Mouse (Mus musculus): ENCODE results near the gene Coro6. TPM values are rescaled to one million over a fixed set of nuclear protein-coding genes. Genes with fewer than 3 reads are reported as not detected.

The Coro6 gene
- polyA plus RNA-seq, 1 experiment, result 0.42 TPM

DNA sequence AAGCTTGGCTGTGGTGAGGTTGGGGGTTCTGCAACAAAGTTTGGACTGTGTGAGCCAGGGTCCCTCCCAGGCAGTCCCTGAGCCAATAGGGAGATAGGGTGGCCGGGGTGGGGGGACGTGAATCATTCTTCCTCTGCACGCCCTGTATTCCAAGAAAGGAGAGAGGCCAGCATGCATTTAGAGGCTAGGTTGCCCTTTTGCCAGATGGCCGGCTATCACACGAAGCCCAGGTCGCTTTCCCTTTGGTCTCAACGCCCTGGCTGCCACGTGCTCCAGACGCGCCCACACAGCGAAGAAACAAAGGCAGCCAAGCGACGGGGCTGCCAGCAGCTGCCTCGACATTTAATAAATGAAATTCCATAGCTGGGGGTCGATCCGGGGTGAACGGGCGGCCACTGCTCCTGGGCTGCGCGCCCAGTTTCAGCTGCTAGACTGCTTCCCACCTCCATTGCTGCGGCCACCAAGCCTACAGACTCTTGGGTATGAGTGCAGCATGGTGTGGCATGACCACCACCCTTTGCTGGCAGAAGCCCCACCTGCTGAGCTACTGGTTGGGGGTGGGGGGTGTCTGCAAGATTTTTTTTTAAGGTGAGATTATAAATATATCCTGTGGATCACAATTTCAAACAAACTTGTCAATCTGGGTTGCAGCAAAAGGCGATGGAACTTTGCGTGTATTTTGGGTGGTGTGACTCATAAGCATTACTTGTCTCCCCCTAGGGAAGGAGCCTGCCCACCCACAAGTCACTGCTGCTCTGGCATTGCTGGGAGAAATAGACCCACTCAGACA, 29.5 kb downstream of the Coro6 start:
- no peak for DNase-seq (ENCODE audit: low read depth, low spot score)
- WGBS, result 1% methylated on average over 23 of the region's 23 CpGs

DNA sequence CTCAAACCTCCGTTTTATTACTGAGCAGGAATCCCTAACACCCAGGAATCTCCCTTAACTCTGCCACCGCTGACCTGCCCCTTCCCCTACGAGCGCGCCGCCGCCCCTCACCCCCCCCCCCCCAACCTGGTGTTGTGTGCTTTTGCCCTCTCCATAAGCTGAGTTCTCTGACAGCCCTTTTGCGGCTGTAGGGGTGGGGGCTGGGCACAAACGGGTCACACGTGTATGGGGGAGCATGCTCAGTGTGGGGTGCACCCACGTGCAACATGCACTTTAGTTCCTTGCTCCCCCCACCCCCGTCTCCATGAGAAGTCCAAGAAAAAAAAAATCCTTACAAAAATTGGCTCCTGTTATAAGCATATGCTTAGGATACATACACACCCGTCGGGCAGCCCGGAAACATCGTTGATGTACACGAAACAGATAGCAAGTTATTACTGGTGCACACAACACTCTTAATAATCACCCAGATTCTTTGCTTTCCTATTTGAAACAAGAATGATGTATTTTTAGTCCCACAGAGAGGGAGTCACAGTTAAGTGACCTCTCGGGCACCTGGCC, 30.2 kb downstream of the Coro6 start:
- no peak for DNase-seq (ENCODE audit: low read depth, low spot score)
- WGBS, result 1% methylated on average over 18 of the region's 18 CpGs

DNA sequence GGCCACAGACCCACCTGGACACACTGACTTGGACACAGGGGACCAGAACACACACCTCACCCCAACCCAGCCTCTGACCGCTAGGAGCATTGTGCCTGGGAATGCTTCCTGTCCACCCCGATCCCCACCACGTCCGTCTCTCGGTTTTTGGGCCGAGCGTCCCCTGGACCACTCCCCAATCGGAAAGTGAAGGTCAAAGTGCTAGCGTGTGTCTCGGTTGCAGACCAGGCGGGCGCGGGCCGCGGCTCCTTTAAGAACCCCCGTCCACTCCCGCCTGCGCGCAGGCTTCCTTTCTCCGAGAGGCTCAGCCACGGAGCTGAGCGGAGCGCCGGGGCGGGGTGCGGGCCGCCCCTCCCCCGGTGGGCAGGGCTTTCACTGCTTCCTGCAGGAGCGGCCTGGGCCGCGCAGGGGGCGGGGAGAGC, 30.7 kb downstream of the Coro6 start:
- WGBS, result under 1% methylated on average over 32 of the region's 32 CpGs
- no peak for DNase-seq (ENCODE audit: low read depth, low spot score)

DNA sequence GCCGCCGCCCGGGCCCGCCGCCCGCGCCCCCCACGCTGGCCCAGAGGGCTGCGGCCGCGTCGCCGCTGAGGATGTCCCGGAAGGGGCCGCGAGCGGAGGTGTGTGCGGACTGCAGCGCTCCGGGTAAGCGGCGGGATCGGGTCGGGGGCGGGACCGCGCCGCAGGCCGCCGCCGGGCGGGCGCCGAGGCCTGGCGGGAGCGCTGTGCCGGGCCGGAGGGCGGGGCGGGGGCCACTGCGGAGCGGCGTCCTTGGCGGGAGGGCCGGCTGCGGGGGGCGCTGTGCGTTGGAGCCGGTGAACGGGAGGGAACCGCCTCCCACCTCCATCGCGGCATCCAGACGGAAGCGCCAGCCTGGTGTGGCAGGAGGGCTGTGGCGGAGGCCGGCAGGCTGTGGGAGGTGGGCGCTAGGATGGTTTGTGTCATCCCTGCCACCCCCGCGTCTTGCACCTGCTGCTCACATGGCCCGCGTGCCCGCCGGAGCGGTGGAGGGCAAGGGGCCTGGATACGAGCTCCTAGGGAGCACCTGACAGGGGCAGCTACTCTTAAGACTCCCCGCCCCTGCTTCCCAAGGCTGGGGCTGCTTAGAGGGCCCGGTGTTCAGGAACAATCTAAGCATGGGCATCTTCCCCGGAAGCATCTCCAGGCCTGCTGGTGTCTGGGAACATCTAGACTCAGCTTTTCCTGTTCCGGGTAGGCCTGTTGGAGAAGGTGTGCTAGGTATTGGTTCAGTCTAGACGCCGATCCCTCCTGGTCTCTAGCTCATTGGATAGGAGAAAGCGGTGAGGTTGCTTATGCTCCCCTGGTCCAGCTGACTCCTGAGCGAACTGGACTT, 31.5 kb downstream of the Coro6 start, which contains the start of gene Git1:
TSS of gene Git1 (plus strand) at position 51 of the 832 bp plus-strand sequence.
- no peak for DNase-seq (ENCODE audit: low read depth, low spot score)
- 1% methylated on average over 60 of the region's 74 CpGs for WGBS

DNA sequence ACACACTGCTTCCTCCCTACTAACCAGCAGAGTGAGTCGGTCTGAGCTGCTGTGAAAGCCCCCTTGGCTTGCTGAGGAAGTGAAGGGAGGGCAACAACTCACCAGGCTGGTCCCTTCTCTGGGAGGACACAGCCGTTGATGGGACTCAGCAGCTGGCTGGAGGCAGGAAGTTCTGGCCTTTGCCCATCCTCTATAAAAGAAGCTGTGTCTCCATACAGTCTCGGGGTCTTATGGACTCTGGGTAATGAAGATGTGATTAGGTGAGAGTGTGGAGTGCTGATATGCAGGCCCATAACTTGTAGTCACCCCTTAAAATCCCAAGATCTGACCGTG, 32.1 kb downstream of the Coro6 start:
- 16% methylated on average over 4 of the region's 4 CpGs for WGBS
- no peak for DNase-seq (ENCODE audit: low read depth, low spot score)

DNA sequence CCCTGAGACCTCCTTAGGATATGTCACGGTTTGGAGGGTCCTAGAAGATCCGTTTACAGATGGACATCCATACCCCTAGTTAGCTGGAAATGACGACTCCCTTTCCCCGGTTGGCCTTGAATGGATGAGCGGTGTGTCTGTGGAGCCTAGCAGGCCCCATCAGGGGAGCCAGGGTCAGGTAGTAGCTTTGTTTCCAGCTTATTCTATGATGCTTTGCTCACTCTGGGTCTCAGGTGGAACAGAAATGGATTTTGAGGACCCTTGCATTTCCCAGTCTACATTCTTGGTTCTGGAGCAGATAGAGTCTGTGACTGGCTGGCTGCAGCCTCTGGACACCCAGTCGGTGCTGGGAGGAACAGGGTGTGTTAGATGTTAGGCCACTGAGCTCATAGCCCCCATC, 32.6 kb downstream of the Coro6 start:
- DNase-seq (ENCODE audit: low read depth, low spot score), result no peak
- 64% methylated on average over 6 of the region's 6 CpGs for WGBS

DNA sequence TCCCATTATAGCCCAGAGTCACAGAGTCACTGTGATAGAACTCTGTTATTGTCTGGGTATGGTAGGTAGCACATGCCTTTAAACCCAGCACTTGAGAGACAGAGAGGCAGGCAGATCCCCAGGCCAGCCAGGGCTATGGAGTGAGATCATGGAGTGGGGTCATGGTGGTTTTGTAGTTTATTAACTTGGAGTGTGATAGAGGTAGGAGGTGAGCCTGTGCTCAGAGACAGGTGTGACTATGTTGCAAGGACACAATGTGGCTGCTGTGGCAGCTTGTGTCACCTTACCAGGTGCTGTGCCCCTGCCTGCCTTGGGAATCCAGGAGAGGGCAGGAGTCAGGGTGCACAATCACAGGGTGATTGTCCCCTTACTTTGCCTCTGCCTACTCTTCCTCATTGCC, 33.3 kb downstream of the Coro6 start:
- DNase-seq (ENCODE audit: low read depth, low spot score), result no peak

DNA sequence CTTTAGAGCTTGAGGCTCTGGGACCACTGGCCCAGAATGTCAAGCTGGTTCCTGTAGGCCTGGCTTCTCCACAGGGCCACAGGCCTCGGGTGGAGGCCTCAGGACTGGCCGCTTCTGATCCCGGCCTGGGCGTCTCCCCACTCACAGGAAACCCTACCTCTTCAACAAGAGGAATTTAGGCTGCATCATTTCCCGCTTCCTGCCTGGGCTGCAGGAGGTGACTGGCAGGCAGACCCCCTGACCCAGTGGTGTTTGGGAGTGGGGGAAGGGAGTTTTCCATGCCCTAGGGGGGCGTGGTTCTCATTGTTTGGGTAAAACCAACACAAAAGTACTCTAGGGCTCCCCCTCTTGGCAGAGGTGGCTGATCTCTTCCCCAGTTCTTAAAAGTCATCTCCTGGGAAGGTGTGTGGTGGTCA, 35.1 kb downstream of the Coro6 start:
- DNase-seq (ENCODE audit: low read depth, low spot score), result no peak
- WGBS, result 68% methylated on average over 6 of the region's 6 CpGs

DNA sequence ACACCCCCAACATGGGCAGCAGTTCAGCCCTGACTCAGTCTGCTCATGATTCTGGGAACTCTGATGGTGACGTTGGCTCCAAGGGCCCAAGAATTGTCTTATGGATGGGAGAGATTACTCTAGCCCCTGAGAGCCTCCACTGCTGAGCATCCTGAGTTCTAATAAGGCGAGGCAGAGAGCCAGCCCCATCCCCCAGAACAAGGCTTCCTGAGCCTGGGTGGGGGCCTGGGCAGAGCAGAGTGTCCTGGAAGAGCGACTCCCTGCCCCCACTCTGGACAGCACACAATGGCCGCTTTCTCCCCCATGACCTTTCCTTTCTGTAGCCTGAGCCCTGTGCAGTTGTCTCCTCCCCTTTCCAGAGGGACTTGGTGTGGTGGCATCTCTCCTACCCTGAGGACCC, 35.6 kb downstream of the Coro6 start:
- WGBS, result 75% methylated on average over 4 of the region's 4 CpGs
- no peak for DNase-seq (ENCODE audit: low read depth, low spot score)

DNA sequence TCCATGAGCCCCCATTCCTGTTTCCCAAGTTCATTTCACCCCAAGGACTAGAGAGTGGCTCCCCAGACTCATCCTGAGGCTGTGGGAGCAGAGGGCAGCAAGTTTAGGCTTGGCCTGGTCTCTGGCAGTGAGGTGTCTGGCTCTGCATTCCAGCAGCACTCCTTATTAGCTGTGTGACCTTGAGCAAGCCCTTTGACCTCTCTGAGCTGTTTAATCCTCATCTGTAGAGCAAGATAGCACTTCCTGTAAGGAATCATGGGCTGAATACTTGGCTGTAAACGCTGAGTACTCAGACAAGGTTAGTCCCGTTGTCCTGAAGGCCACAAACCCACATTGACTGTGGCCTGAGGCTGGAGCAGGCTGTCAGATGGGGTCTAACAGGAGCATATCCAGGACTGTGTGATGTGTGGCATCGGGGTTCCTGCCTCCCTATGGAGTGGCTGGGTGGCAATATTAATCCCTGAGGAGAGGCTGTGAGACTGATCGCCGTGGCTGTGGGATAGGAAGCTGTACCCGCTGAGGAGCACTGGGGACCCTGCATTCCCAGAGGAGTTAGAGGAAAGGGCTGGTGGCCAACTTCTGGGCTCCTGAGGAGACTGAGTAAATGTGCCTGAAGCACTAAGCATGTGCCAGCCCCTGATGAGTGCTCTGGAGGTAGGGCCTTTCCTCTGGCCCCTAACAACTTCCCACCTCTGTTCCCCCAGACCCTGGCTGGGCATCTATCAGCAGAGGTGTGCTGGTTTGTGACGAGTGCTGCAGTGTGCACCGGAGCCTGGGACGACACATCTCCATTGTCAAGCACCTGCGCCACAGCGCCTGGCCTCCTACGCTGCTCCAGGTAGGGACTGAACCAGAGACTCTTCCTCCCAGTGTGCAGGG, 36.3 kb downstream of the Coro6 start:
- WGBS, result 79% methylated on average over 12 of the region's 12 CpGs
- DNase-seq (ENCODE audit: low read depth, low spot score), result no peak

DNA sequence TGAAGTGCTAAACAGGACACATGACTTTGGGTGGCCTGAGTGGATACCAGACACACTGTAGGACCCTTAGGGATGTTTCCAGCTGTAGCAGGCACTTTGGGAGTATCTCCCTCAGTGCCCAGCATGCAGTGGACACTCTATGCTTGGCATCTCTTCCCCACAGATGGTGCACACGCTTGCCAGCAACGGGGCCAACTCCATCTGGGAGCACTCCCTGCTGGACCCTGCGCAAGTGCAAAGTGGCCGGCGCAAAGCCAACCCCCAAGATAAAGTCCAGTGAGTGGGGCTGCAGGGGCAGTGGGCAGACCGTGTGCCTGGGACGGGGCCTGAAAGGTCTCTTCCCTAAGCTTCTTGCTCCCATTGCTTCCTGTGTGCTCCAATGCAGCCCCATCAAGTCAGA, 37.1 kb downstream of the Coro6 start:
- 89% methylated on average over 7 of the region's 7 CpGs for WGBS
- DNase-seq (ENCODE audit: low read depth, low spot score), result no peak

DNA sequence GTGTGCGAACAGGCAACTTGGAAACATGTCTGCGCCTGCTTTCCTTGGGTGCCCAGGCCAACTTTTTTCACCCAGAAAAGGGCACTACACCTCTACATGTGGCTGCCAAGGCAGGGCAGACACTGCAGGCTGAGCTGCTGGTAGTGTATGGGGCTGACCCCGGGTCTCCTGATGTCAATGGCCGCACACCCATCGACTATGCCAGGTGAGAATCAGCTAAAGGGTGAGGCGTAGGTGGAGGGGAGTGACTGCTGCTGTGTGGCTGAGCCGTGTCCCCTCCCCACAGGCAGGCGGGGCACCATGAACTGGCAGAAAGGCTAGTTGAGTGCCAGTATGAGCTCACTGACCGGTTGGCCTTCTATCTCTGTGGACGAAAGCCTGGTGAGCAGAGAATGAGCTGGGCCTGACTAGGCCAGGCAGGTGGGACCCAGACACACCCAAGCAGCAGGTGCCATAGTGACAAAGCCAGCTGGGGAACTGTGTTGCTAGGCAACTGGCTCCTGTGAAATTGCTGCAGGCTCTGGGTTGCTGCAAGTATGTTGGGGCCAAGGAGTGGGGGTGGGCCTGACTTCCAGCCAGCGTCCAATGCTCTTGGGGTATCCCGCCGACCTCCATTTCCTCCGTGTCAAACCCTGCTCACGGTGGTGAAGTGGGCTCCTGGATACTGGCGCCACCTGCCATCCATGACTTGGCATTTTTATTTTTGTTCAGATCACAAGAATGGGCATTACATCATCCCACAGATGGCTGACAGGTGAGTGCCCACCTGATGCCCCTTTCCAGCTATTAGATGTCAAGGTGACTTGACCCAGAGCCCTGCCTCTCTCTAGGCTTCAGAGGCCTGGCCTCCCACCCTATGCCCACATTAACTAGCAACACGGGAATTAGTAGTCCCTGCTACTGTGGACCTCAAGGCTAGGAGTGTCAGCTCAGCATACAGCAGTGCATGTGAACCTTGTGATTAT, 38.4 kb downstream of the Coro6 start:
- WGBS, result 66% methylated on average over 17 of the region's 17 CpGs
- DNase-seq (ENCODE audit: low read depth, low spot score), result no peak

DNA sequence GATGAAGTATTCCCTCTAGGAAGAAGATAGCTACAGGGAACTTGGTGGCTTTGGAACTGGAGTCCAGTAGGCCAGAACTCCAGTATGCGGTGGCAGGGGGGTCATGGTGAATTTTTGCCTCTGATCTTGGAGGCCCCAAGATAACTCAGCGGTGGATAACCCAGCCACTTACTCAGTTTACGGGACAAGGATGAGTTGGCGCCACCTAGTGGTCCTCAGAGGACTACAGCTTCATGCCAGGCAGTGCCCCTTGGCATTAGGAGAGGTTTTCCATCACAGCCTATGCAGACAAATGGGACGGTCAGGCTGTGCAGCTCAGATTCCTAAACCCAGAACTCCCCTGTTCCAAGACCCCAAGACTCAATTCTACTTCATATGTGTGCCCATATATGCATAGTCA, 39.2 kb downstream of the Coro6 start:
- WGBS, result 15% methylated on average over 5 of the region's 5 CpGs
- no peak for DNase-seq (ENCODE audit: low read depth, low spot score)

DNA sequence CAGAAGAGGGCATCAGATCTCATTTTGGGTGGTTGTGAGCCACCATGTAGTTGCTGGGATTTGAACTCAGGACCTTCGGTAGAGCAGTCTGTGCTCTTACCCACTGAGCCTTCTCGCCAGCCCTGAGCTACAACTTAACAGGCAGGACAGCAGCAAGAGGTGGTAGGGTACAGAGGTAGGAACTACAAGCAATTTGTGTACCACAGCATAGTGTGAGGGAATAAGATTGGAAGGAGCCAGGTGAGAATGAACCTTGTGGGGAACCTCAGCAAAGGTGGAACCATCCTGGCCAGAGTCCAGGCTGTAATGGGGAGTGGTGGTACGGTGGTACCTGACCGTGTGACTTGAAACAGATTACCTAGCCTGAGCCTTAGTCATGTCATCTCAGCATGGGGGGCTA, 39.8 kb downstream of the Coro6 start:
- 92% methylated on average over 4 of the region's 4 CpGs for WGBS
- DNase-seq (ENCODE audit: low read depth, low spot score), result no peak

DNA sequence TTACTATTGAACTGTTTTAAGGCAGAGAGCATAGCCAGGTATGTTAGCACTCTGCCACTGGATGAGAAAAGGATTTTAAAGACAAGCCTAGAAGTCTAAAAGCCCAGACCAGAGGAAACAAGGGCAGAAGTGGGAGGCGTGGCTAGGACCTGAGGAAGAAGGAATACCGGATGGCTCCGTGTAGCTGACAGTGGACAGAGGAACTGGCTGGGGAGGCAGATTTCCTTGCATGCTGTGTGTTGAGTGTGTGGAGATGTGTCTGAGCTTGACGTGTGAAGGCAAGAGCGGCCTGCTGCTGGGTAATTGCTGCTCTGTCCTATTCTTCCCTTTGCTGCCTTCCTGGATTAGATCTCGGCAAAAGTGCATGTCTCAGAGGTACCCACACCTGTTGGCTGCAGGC, 40.3 kb downstream of the Coro6 start:
- DNase-seq (ENCODE audit: low read depth, low spot score), result no peak
- 84% methylated on average over 6 of the region's 6 CpGs for WGBS

DNA sequence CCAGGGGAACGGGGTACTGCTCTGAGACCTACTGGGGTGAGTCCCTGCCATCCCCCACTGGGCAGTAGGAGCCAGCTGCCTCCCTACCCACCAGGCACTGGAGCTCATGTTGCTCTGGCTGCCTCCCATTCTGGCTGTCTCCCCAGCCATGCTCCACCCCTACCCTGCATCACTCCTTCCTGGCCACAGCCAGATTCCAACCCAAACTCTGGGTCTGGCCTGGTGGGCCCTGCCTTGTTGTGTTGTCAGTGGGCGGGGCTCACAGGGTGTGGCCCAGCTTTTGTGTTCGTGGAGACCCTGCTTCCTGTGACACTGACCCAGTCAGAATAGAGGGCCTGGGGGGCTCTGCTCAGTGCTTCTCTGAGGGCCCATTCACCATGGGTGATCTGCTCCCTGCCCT, 41.3 kb downstream of the Coro6 start:
- no peak for DNase-seq (ENCODE audit: low read depth, low spot score)
- 72% methylated on average over 3 of the region's 3 CpGs for WGBS

DNA sequence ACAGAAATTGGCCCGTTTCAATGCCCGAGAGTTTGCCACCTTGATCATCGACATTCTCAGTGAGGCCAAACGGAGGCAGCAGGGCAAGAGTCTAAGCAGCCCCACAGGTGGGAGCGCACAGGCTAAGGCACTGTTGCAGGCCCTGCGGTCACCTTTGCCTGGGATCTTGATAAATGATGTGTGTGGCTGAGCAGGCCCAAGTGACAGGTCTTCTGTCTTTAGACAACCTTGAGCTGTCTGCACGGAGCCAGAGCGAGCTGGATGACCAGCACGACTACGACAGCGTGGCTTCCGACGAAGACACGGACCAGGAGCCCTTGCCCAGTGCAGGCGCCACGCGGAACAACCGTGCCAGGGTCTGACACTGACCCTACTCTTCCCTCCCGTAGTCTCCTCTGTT, 42.2 kb downstream of the Coro6 start:
- WGBS, result 94% methylated on average over 19 of the region's 19 CpGs

DNA sequence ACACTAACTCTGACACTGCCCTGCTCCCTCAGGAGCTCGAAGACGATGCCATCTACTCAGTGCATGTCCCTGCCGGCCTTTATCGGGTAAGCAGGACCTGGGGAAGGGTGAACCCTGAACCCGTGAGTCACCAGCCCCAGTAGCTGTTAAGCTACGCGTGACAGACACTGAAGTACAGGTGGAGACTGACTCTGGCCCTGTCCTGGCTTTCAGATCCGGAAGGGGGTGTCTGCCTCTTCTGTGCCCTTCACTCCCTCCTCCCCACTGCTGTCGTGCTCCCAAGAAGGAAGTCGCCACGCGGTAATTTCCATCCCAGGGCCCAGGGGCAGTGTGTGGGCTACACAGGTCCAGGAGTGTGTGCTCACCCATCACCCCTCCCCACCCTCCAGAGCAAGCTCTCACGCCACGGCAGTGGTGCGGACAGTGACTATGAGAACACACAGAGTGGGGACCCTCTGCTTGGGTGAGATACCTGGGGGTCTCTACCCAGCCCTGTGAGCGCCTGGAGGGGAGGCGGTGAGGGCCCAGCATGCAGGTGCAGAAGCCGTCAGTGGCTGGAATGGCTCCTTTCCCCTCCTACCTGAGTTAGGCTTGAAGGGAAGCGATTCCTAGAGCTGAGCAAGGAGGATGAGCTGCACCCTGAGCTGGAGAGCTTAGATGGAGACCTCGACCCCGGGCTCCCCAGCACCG, 43.2 kb downstream of the Coro6 start:
- 76% methylated on average over 22 of the region's 22 CpGs for WGBS
- DNase-seq (ENCODE audit: low read depth, low spot score), result no peak

More for the DNA sequence above, 42.2 kb downstream of the Coro6 start:
- DNase-seq (ENCODE audit: low read depth, low spot score), result no peak

Measured in large intestine, adult 2 months (tissue).